Mouse (Mus musculus) MEL (cell line): Measurements from ENCODE around the gene Dnttip2. TPM values are rescaled to one million over a fixed set of nuclear protein-coding genes. Genes with fewer than 3 reads are reported as not detected.

ENCODE experiments used
- DNase-seq: peaks from one replicate; pipeline ENCODE4 v3.0.0; 2011; ENCODE audit warnings: low read depth, low spot score
- H3K27ac ChIP-seq: 2 replicates; pipeline ENCODE4 v1.5.1; 2012; ENCODE audit warnings: low read depth, mild to moderate bottlenecking, control low read depth, low read length, moderate library complexity; ENCODE audit not compliant: control insufficient read depth
- H3K27me3 ChIP-seq, 2 experiments: fragments of 150-350 bp in 1 of 2; sonication (generic) in 1 of 2; 2 replicates each; pipeline ENCODE4 v1.6.1; 2012; ENCODE audit warnings: low read length in 2 of 2, mild to moderate bottlenecking in 2 of 2, improper control_type of control experiment in 1 of 2, moderate library complexity in 1 of 2; ENCODE audit not compliant: insufficient read depth in 2 of 2, control insufficient read depth in 1 of 2
- H3K36me3 ChIP-seq, 2 experiments: 2 replicates each; pipeline ENCODE4 v1.6.1; 2012 to 2014; ENCODE audit warnings: low read length in 2 of 2, improper control_type of control experiment in 1 of 2, inconsistent platforms in 1 of 2, mild to moderate bottlenecking in 1 of 2; ENCODE audit not compliant: insufficient read depth in 2 of 2, control insufficient read depth in 1 of 2
- H3K4me1 ChIP-seq, 2 experiments: fragments of 150-350 bp in 1 of 2; sonication (generic) in 1 of 2; 2 replicates each; pipeline ENCODE4 v1.6.1; 2012; ENCODE audit warnings: low read length in 2 of 2, improper control_type of control experiment in 1 of 2, mild to moderate bottlenecking in 1 of 2; ENCODE audit not compliant: insufficient read depth in 2 of 2, control insufficient read depth in 1 of 2
- H3K4me3 ChIP-seq, 2 experiments: fragments of 150-350 bp in 1 of 2; sonication (generic) in 1 of 2; 2 replicates each; pipeline ENCODE4 v1.5.1; 2012; ENCODE audit warnings: low read depth in 2 of 2, low read length in 2 of 2, mild to moderate bottlenecking in 2 of 2, moderate library complexity in 2 of 2, control low read depth in 1 of 2, improper control_type of control experiment in 1 of 2; ENCODE audit not compliant: control insufficient read depth in 1 of 2, insufficient read depth in 1 of 2
- H3K79me2 ChIP-seq: 2 replicates; pipeline ENCODE4 v1.6.1; 2012; ENCODE audit warnings: mild to moderate bottlenecking, low read length, moderate library complexity; ENCODE audit not compliant: control insufficient read depth, poor library complexity, insufficient read depth
- H3K9ac ChIP-seq: 2 replicates; pipeline ENCODE4 v1.6.1; 2012; ENCODE audit warnings: low read depth, mild to moderate bottlenecking, control low read depth, low read length, moderate library complexity; ENCODE audit not compliant: control insufficient read depth, poor library complexity, severe bottlenecking
- H3K9me3 ChIP-seq: fragments of 150-350 bp; sonication (generic); replicated peaks from 2 replicates; pipeline ENCODE4 v1.6.1; 2012; ENCODE audit warnings: mild to moderate bottlenecking, low read length, improper control_type of control experiment, moderate library complexity; ENCODE audit not compliant: insufficient read depth
- BHLHE40 ChIP-seq: IDR thresholded peaks from 2 replicates; pipeline ENCODE4 v1.6.1; 2012; ENCODE audit warnings: low read depth, mild to moderate bottlenecking, inconsistent platforms, low read length, improper control_type of control experiment, borderline replicate concordance
- ELF1 ChIP-seq: IDR thresholded peaks from 2 replicates; pipeline ENCODE4 v1.6.1; 2014; ENCODE audit warnings: low read depth, mild to moderate bottlenecking, inconsistent platforms, low read length, improper control_type of control experiment, moderate library complexity
- EP300 ChIP-seq, 2 experiments: IDR thresholded peaks; 2 replicates each; pipeline ENCODE4 v1.6.1; 2011; ENCODE audit warnings: improper control_type of control experiment in 2 of 2, low read length in 2 of 2, low read depth in 1 of 2, mild to moderate bottlenecking in 1 of 2
- ETS1 ChIP-seq: IDR thresholded peaks from 2 replicates; pipeline ENCODE4 v1.6.1; 2012; ENCODE audit warnings: low read depth, mild to moderate bottlenecking, inconsistent platforms, low read length, improper control_type of control experiment, moderate library complexity
- GABPA ChIP-seq: IDR thresholded peaks from 2 replicates; pipeline ENCODE4 v1.6.1; 2012; ENCODE audit warnings: low read depth, mild to moderate bottlenecking, inconsistent platforms, low read length, improper control_type of control experiment, moderate library complexity
- KAT2A ChIP-seq: conservative IDR thresholded peaks from 2 replicates; pipeline ENCODE4 v1.6.1; 2012; ENCODE audit warnings: low read depth, low read length, improper control_type of control experiment, inconsistent platforms
- MAX ChIP-seq: IDR thresholded peaks from 2 replicates; pipeline ENCODE4 v1.6.1; 2011; ENCODE audit warnings: low read length, improper control_type of control experiment
- MEF2A ChIP-seq: IDR thresholded peaks from 2 replicates; pipeline ENCODE4 v1.6.1; 2014; ENCODE audit warnings: low read depth, mild to moderate bottlenecking, inconsistent platforms, low read length, improper control_type of control experiment; ENCODE audit not compliant: poor library complexity, insufficient replicate concordance, severe bottlenecking; ENCODE audit errors: extremely low read depth
- MYB ChIP-seq: IDR thresholded peaks from 2 replicates; pipeline ENCODE4 v1.6.1; 2011; ENCODE audit warnings: mild to moderate bottlenecking, low read depth, low read length, improper control_type of control experiment
- MYC ChIP-seq: IDR thresholded peaks from 2 replicates; pipeline ENCODE4 v1.6.1; 2011; ENCODE audit warnings: low read depth, mild to moderate bottlenecking, low read length, improper control_type of control experiment, moderate library complexity
- NRF1 ChIP-seq: IDR thresholded peaks from 2 replicates; pipeline ENCODE4 v1.6.1; 2014; ENCODE audit warnings: low read depth, mild to moderate bottlenecking, inconsistent platforms, low read length, improper control_type of control experiment, moderate library complexity; ENCODE audit not compliant: poor library complexity, insufficient read depth, severe bottlenecking
- POLR2A ChIP-seq, 2 experiments: IDR thresholded peaks; 2 replicates each; pipeline ENCODE4 v1.6.1; 2011 to 2012; ENCODE audit warnings: low read length in 2 of 2, mild to moderate bottlenecking in 2 of 2, control low read depth in 1 of 2, improper control_type of control experiment in 1 of 2, low read depth in 1 of 2, moderate library complexity in 1 of 2; ENCODE audit not compliant: control insufficient read depth in 1 of 2, insufficient read depth in 1 of 2, poor library complexity in 1 of 2
- POLR2AphosphoS5 ChIP-seq: IDR thresholded peaks from 2 replicates; pipeline ENCODE4 v1.6.1; 2012; ENCODE audit warnings: low read depth, borderline replicate concordance, mild to moderate bottlenecking, inconsistent platforms, low read length, moderate library complexity, mixed read lengths
- RAD21 ChIP-seq: IDR thresholded peaks from 2 replicates; pipeline ENCODE4 v1.6.1; 2011; ENCODE audit warnings: mild to moderate bottlenecking, low read depth, low read length, improper control_type of control experiment
- RCOR1 ChIP-seq: IDR thresholded peaks from 2 replicates; pipeline ENCODE4 v1.6.1; 2012; ENCODE audit warnings: low read depth, mild to moderate bottlenecking, inconsistent platforms, low read length, improper control_type of control experiment
- TAL1 ChIP-seq: IDR thresholded peaks from 2 replicates; pipeline ENCODE4 v1.6.1; 2012; ENCODE audit warnings: mild to moderate bottlenecking, inconsistent platforms, low read length, moderate library complexity, mixed read lengths
- TCF12 ChIP-seq: IDR thresholded peaks from 2 replicates; pipeline ENCODE4 v1.6.1; 2014; ENCODE audit warnings: low read depth, mild to moderate bottlenecking, inconsistent platforms, low read length, improper control_type of control experiment, moderate library complexity
- UBTF ChIP-seq: IDR thresholded peaks from 2 replicates; pipeline ENCODE4 v1.6.1; 2012; ENCODE audit warnings: low read depth, mild to moderate bottlenecking, inconsistent platforms, low read length, improper control_type of control experiment, moderate library complexity, borderline replicate concordance; ENCODE audit not compliant: insufficient read depth
- ZKSCAN1 ChIP-seq: IDR thresholded peaks from 2 replicates; pipeline ENCODE4 v1.6.1; 2012; ENCODE audit warnings: low read depth, mild to moderate bottlenecking, inconsistent platforms, low read length, improper control_type of control experiment, moderate library complexity
- ZMIZ1 ChIP-seq: IDR thresholded peaks from 2 replicates; pipeline ENCODE4 v1.6.1; 2012; ENCODE audit warnings: low read depth, mild to moderate bottlenecking, inconsistent platforms, low read length, improper control_type of control experiment, moderate library complexity
- ZNF384 ChIP-seq: IDR thresholded peaks from 2 replicates; pipeline ENCODE4 v1.6.1; 2012; ENCODE audit warnings: low read depth, mild to moderate bottlenecking, inconsistent platforms, low read length, improper control_type of control experiment
- polyA plus RNA-seq, 2 experiments: library from polyadenylated mRNA; stranded (reverse) in 1 of 2; unstranded in 1 of 2; fragments of >175 nt in 1 of 2; fragments of >200 nt in 1 of 2; gene quantifications; 2 replicates each; pipeline versions ENCODE4 v1.2.1 to v1.2.4; 2012; ENCODE audit warnings: low replicate concordance in 2 of 2, low read depth in 1 of 2; ENCODE audit not compliant: insufficient read length in 2 of 2, insufficient read depth in 1 of 2, missing spikeins in 1 of 2
- total RNA-seq: library from RNA; depleted of rRNA; stranded (reverse); fragments of 300-350 nt; gene quantifications from 2 replicates; pipeline ENCODE4 v1.2.3, GENCODE M21; 2012

Dnttip2 gene
- total and polyA plus RNA-seq, 3 experiments: 84.4 to 90.5 TPM; not detected in 1

- H3K9me3 ChIP-seq: no peaks in the 10 kb centered on the region
- peaks cover 6 to 37% of the 10 kb centered on the region in 2 experiments for H3K36me3 ChIP-seq
- H3K79me2 ChIP-seq: peaks cover 48% of the 10 kb centered on the region
- peak overlapping the region; percentile 79 to 99 for H3K4me3 ChIP-seq
- peaks cover 12 to 25% of the 10 kb centered on the region in 2 experiments for H3K4me1 ChIP-seq
- H3K27me3 ChIP-seq: no peaks in the 10 kb centered on the region
- peak overlapping the region; percentile 89 for H3K9ac ChIP-seq
- peak; percentile 49 for DNase-seq
- peak overlapping the region; percentile 70 for H3K27ac ChIP-seq
- peak; percentile 8 to 71; a peak in 2 of 4 replicates for TF ChIP-seq POLR2A (IDR thresholded peaks at IDR 0.05; ENCODE audit: control insufficient read depth in 1 of 2, insufficient read depth in 1 of 2, low read depth in 1 of 2, low read length in 2 of 2, poor library complexity in 1 of 2)
- TF ChIP-seq ZNF384: no peak
- TF ChIP-seq RCOR1: no peak
- 0 out of 2 replicates have a peak, but pooled peaks have one; percentile 79 for TF ChIP-seq UBTF
Observed at GRCm38 (mm10) chr3:122245878-122246332, 28.3 kb upstream of the Dnttip2 start.

- Histone ChIP-seq H3K27ac (peak overlapping the region; percentile 70), H3K4me3 (peak overlapping the region; percentile 79 to 99), H3K4me1 (peaks cover 12 to 27% of the 10 kb centered on the region in 2 experiments), H3K36me3 (peaks cover 6 to 42% of the 10 kb centered on the region in 2 experiments), H3K27me3 (no peaks in the 10 kb centered on the region), H3K9me3 (no peaks in the 10 kb centered on the region), H3K79me2 (peaks cover 53% of the 10 kb centered on the region), H3K9ac (peak overlapping the region; percentile 89)
- TF ChIP-seq TCF12 (no peak), TAL1 (no peak), UBTF (no peak), MAX (no peak), RAD21 (no peak), BHLHE40 (no peak), MEF2A (no peak), POLR2A (IDR thresholded peaks at IDR 0.05; ENCODE audit: control insufficient read depth in 1 of 2, insufficient read depth in 1 of 2, low read depth in 1 of 2, low read length in 2 of 2, poor library complexity in 1 of 2) (no peak)
- DNase-seq: peak; percentile 52
Observed at GRCm38 (mm10) chr3:122246406-122246805, 27.8 kb upstream of the Dnttip2 start.

GRCm38 (mm10) chr3:122246986-122247767 lies 27.0 kb upstream of the Dnttip2 start:
- peak overlapping the region; percentile 89 for H3K9ac ChIP-seq
- peak overlapping the region; percentile 79 to 99 for H3K4me3 ChIP-seq
- peaks cover 12 to 30% of the 10 kb centered on the region in 2 experiments for H3K4me1 ChIP-seq
- DNase-seq: peak; percentile 73
- H3K27ac ChIP-seq: peak overlapping the region; percentile 70
- H3K27me3 ChIP-seq: no peaks in the 10 kb centered on the region
- no peaks in the 10 kb centered on the region for H3K9me3 ChIP-seq
- H3K36me3 ChIP-seq: peaks cover 6 to 44% of the 10 kb centered on the region in 2 experiments
- H3K79me2 ChIP-seq: peaks cover 58% of the 10 kb centered on the region
- no peak for TF ChIP-seq ELF1
- no peak for TF ChIP-seq KAT2A
- no peak for TF ChIP-seq MYB
- TF ChIP-seq ETS1: peak; percentile 39; the same call in 1 of the 2 replicates
- TF ChIP-seq POLR2A (IDR thresholded peaks at IDR 0.05; ENCODE audit: control insufficient read depth in 1 of 2, insufficient read depth in 1 of 2, low read depth in 1 of 2, low read length in 2 of 2, poor library complexity in 1 of 2): no peak; a peak in 1 of 4 replicates
- TF ChIP-seq MYC: no peak
- no peak for TF ChIP-seq ZKSCAN1
- no peak for TF ChIP-seq BHLHE40
- peak; percentile 62 to 70 for TF ChIP-seq EP300 (IDR thresholded peaks at IDR 0.05; ENCODE audit: low read depth in 1 of 2, low read length in 2 of 2)
- no peak for TF ChIP-seq NRF1
- no peak for TF ChIP-seq ZNF384
- no peak for TF ChIP-seq POLR2AphosphoS5
- no peak for TF ChIP-seq GABPA
- TF ChIP-seq UBTF: no peak
- TF ChIP-seq ZMIZ1: no peak
